Mouse (Mus musculus) megakaryocyte, embryonic 14.5 days (primary cell): Measurements from ENCODE around the gene Rbm47. TPM values are rescaled to one million over a fixed set of nuclear protein-coding genes. Genes with fewer than 3 reads are reported as not detected.

Experiments used
- H3K27me3 ChIP-seq: replicated peaks from 2 replicates; pipeline ENCODE3; 2012; ENCODE audit warnings: inconsistent platforms
- H3K36me3 ChIP-seq: replicated peaks from 2 replicates; pipeline ENCODE3; 2012; ENCODE audit warnings: low read length, inconsistent platforms, mixed read lengths
- H3K4me1 ChIP-seq: 2 replicates; pipeline ENCODE4 v1.6.1; 2012; ENCODE audit warnings: inconsistent platforms
- H3K4me3 ChIP-seq: replicated peaks from 2 replicates; pipeline ENCODE3; 2012; ENCODE audit warnings: moderate library complexity, mild to moderate bottlenecking, inconsistent platforms
- H3K9me3 ChIP-seq: 2 replicates; pipeline ENCODE4 v1.6.1; 2012; ENCODE audit warnings: inconsistent platforms
- FLI1 ChIP-seq: IDR thresholded peaks from 2 replicates; pipeline ENCODE4 v1.6.1; 2012; ENCODE audit warnings: low read length, inconsistent platforms, mixed read lengths
- GATA1 ChIP-seq: IDR thresholded peaks from 3 replicates; pipeline ENCODE4 v1.6.1; 2012; ENCODE audit warnings: mixed read lengths, low read length, inconsistent platforms, borderline replicate concordance
- polyA plus RNA-seq: library from polyadenylated mRNA; stranded (reverse); fragments of >175 nt; gene quantifications from 2 replicates; pipeline ENCODE4 v1.2.3, GENCODE M21; 2012; ENCODE audit warnings: low replicate concordance; ENCODE audit not compliant: insufficient read depth

The Rbm47 gene
- polyA plus RNA-seq, 1 experiment = 4.2 TPM

- Histone ChIP-seq H3K4me3 (no peak overlapping the region), H3K27me3 (no peaks in the 10 kb centered on the region), H3K36me3 (peaks cover 4% of the 10 kb centered on the region), H3K9me3 (no peaks in the 10 kb centered on the region), H3K4me1 (peaks cover 62% of the 10 kb centered on the region)
- TF ChIP-seq GATA1 = no peak
- no peak for TF ChIP-seq FLI1
Measured at GRCm38 (mm10) chr5:66071722-66072121, 101.2 kb downstream of the Rbm47 start.

GRCm38 (mm10) chr5:66070350-66070749 lies 102.6 kb downstream of the Rbm47 start:
- no peak for TF ChIP-seq FLI1
- Histone ChIP-seq H3K27me3 (no peaks in the 10 kb centered on the region), H3K9me3 (no peaks in the 10 kb centered on the region), H3K36me3 (peaks cover 4% of the 10 kb centered on the region), H3K4me3 (peak overlapping the region; percentile 97), H3K4me1 (peaks cover 56% of the 10 kb centered on the region)

- Histone ChIP-seq H3K4me1 (peaks cover 53% of the 10 kb centered on the region), H3K27me3 (no peaks in the 10 kb centered on the region), H3K36me3 (peaks cover 4% of the 10 kb centered on the region), H3K9me3 (no peaks in the 10 kb centered on the region), H3K4me3 (peak overlapping the region; percentile 97)
- TF ChIP-seq FLI1 = no peak
- no peak for TF ChIP-seq GATA1
Measured at GRCm38 (mm10) chr5:66069470-66070144, 103.3 kb downstream of the Rbm47 start.

- Histone ChIP-seq H3K27me3 (no peaks in the 10 kb centered on the region), H3K36me3 (peaks cover 3% of the 10 kb centered on the region), H3K9me3 (no peaks in the 10 kb centered on the region), H3K4me3 (peak overlapping the region; percentile 97), H3K4me1 (peaks cover 53% of the 10 kb centered on the region)
- no peak for TF ChIP-seq FLI1
- no peak for TF ChIP-seq GATA1
Measured at GRCm38 (mm10) chr5:66069133-66069469, 103.8 kb downstream of the Rbm47 start.

DNA sequence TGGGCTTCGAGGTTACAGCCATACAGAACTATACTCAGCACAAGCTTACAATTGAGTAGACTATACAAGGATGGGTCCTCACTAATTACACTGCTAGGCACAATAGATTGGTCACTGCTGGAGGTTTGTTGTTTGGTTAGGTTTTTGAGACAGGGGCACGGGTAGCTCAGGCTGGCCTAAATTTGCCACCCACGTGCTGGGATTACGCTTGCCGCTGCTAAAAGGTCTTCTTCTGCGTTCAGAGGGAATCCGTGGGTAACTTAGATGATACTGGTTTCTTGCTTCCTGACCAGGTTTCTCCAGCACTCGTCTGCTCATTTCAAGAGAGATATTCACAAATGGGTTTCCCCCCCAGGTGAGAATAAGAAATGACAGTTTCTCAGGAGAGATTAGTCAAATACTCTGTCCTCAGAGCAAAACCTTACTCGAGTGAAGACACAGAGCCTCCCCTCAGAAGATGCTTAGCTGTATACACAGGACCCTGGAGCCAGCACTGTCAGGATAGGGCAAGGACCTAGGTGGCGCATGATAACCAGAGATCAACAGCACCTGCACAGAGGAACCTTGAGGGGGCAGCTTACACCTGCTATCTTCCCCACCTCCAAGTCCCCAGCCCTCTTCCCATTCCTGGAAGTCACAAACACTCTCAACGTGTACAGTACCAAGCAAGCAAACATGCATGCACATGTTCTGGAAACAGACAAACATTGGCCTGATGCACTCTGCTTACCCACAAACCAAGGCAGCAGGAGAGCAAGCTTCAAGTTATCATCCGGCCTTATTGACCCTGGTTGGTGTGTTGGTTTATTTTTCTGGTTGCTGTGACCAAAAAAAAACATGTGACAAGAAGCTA lies 104.6 kb downstream of the Rbm47 start:
- peak overlapping the region; percentile 56 for H3K4me3 ChIP-seq
- TF ChIP-seq GATA1 = no peak
- TF ChIP-seq FLI1 = no peak
- peaks cover 56% of the 10 kb centered on the region for H3K4me1 ChIP-seq
- no peaks in the 10 kb centered on the region for H3K36me3 ChIP-seq
- no peaks in the 10 kb centered on the region for H3K9me3 ChIP-seq
- H3K27me3 ChIP-seq = no peaks in the 10 kb centered on the region

GRCm38 (mm10) chr5:66067219-66067618 lies 105.7 kb downstream of the Rbm47 start:
- Histone ChIP-seq H3K9me3 (no peaks in the 10 kb centered on the region), H3K4me1 (peaks cover 67% of the 10 kb centered on the region), H3K27me3 (no peaks in the 10 kb centered on the region), H3K4me3 (peak overlapping the region; percentile 64), H3K36me3 (no peaks in the 10 kb centered on the region)
- TF ChIP-seq FLI1 (no peak), GATA1 (no peak)

- Histone ChIP-seq H3K9me3 (no peaks in the 10 kb centered on the region), H3K4me1 (peaks cover 49% of the 10 kb centered on the region), H3K36me3 (no peaks in the 10 kb centered on the region), H3K4me3 (no peak overlapping the region), H3K27me3 (no peaks in the 10 kb centered on the region)
- TF ChIP-seq GATA1 (no peak), FLI1 (no peak)
Measured at GRCm38 (mm10) chr5:66062930-66063220, 110.0 kb downstream of the Rbm47 start.

DNA sequence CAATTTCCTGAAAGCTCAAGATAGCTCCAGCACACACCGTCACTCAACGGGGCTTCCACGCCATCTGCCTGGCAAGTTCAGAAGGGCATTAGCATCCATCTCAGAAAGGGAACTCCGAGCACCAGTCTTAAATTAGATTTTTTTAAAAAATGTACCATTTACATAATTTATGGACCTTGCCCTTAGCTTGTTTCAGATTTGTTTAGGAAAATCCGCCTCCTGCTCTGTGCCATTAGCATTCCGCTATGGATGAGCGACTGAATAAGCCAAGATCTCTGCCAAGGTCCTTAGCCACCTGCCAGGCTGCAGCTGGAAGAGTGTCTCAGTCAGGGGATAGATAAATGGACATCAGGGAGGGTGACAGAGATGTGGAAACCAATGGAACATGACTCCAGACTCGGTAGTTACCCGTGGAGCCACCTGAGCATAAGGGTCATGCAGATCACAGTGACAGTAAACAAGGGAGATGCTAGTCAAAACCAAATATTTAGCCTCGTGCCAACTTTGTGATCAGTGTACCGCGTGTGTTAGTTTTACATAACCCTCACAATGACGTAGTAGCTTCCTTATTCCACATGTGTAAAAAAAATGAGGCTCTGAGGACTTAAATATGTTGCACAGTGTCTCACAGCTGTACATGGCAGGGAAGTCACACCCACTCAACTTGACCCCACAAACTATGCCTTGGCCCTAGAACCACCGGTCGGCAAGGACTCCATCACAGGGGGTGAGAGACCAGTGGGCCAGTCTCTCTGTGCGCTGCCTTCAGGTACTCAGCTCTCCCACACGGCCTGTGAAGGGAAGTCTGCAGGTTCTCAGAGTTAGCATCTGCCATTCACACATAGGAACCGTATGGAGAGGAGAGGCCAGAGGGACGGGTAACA lies 110.6 kb downstream of the Rbm47 start:
- TF ChIP-seq FLI1 (no peak), GATA1 (no peak)
- no peak overlapping the region for H3K4me3 ChIP-seq
- H3K9me3 ChIP-seq = no peaks in the 10 kb centered on the region
- H3K4me1 ChIP-seq = peaks cover 43% of the 10 kb centered on the region
- no peaks in the 10 kb centered on the region for H3K27me3 ChIP-seq
- no peaks in the 10 kb centered on the region for H3K36me3 ChIP-seq

DNA sequence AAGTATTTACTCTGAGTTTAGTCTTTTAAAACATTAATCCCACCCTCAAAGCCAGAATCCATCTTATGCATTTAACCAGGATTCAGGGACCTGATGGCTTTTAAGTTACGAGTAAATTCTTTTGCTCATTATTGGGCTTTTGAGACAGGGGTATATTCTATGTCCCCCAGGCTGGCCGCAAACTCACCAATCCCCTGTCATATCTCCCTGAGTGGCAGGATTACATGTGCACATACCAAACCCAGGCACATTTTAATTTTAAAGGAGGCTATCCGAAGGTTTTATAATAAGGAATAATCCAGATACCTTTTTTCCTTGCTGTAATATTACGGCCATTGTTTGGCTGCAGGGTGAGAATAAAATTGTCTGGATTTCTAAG lies 111.3 kb downstream of the Rbm47 start:
- Histone ChIP-seq H3K4me3 (no peak overlapping the region), H3K27me3 (no peaks in the 10 kb centered on the region), H3K9me3 (peaks cover under 1% of the 10 kb centered on the region; the same call in 1 of the 2 replicates), H3K4me1 (peaks cover 38% of the 10 kb centered on the region), H3K36me3 (no peaks in the 10 kb centered on the region)
- TF ChIP-seq FLI1 (no peak), GATA1 (no peak)

- no peak for TF ChIP-seq FLI1
- TF ChIP-seq GATA1 = no peak
- Histone ChIP-seq H3K27me3 (peaks cover 2% of the 10 kb centered on the region), H3K36me3 (no peaks in the 10 kb centered on the region), H3K4me1 (peaks cover 24% of the 10 kb centered on the region), H3K4me3 (no peak overlapping the region), H3K9me3 (peaks cover 3% of the 10 kb centered on the region; the same call in 1 of the 2 replicates)
Measured at GRCm38 (mm10) chr5:66058844-66059243, 114.1 kb downstream of the Rbm47 start.
